Mouse (Mus musculus): ENCODE measurements around the gene Pkp3.
"Not testable (repeated sequence)": the region's sequence is repeated elsewhere in the genome, so short reads cannot be mapped to it uniquely, and the experiment has no call there.

Gene Pkp3

DNA sequence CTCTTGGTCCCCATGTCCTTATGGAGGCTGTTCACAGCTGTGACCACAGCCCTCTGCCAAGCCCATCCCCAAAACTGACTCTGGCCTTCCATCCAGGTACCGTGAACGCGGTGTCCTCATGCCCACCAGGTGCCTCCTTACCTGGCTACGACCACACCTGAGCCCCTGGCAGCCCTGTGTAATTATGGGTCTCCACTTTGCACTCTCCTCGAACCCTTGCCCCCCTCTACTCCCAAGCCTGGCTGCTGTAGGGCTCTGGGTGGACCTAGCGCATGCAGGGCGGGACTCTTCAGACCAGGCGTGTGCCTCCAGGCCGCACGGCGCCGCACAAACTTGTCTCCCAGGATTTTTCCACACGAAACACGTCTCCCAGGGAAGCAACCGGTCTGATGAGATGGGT, at the start of gene Pkp3:
TSS of gene Pkp3 (plus strand) at position 378 of the 400 bp plus-strand sequence.
- DNase-seq (ENCODE audit: low spot score) = no peak

DNA sequence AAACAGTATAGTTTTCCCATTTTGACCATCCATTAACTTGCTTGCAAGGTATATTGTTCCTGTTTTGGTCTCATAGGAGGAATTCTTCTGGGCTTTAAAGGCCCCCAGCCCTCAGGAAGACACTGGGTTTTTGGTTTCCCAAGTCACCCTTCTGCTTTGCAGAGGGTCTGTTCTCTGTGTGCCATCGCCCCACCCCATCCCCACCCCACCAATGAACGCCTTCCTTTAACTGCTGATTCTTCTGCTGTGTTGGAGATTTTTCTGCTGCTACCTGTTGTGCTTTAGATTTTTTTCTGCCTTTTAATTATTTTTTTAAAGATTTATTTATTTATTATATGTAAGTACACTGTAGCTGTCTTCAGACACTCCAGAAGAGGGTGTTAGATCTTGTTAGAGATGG, 49.2 kb upstream of the Pkp3 start, which contains the start of gene Gm17387:
TSS of gene Gm17387 (plus strand) at position 301 of the 400 bp plus-strand sequence.
- no peak for DNase-seq (ENCODE audit: low spot score)

GRCm38 (mm10) chr7:141030390-141030789, 47.6 kb upstream of the Pkp3 start:
- DNase-seq (ENCODE audit: low spot score) = no peak

GRCm38 (mm10) chr7:141032458-141033167, 45.4 kb upstream of the Pkp3 start:
- DNase-seq (ENCODE audit: low spot score) = no peak

DNA sequence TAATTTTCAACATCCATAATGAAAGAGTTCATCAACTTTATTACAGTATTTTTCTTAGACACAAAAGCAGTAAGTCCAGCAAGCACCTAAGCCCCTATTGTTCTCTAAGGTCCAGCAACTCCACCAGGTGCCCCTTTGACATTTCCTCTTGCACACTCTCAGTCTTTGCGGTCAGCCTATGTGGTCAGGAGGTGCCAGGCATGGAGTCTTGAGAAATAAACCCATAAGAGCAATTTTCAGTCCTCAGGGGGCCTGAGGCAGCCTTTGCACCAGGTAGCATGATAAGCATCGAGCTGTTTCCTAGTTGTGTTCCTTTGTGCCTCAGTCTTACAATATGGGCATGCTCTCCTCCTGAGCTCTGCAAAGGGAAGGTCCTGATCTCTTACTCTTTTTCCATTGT, 41.4 kb upstream of the Pkp3 start:
- DNase-seq (ENCODE audit: low spot score) = not testable (repeated sequence)

DNA sequence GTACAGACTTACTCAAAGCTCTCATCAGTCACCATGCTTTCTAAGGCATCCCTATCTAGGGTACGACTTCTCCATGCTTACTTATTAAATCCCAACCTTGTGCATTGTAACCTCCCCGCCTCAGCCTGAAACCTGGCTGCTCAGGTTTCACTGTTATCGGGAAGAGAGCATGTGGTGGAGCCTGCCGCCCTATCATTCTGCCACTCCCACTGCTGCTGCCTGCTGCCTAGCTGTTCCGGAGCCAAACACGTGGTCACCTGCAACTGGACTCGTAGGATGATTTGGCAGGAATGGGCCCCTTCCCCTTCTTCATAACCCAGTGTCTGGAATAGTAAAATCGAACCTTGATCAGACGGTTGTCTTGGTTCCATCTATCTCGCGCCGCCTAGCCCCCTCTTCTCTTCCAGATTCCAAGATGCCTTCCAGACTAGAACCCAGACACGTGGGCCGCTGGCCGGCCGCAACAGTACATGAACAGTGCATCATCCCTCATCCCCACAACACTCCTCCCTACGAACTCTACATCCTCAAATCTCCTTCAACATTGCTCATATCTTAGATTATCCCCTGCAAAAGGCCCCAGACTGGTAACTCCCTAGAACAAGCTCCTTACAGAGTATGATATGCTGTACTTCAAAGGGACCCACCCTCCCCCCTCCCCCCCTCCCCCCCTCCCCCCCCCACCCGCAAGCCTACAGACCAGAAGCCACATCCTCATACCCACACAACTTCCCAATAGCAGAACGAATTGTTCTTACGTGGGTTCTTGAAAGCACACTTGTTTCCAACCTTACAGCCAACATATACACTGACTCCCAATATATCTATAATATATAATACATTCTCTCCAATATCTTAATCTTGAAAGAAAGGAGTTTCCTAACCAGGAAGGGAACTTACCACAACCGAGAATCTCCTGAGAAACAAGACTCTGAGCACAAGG, 39.7 kb upstream of the Pkp3 start:
- no peak for DNase-seq (ENCODE audit: low spot score)

GRCm38 (mm10) chr7:141039386-141040107, 38.5 kb upstream of the Pkp3 start:
- no peak for DNase-seq (ENCODE audit: low spot score)

- no peak for DNase-seq (ENCODE audit: low spot score)
Observed at GRCm38 (mm10) chr7:141040867-141041606, 37.0 kb upstream of the Pkp3 start.

GRCm38 (mm10) chr7:141041661-141042060, 36.4 kb upstream of the Pkp3 start:
- DNase-seq (ENCODE audit: low spot score) = peak; percentile 76

GRCm38 (mm10) chr7:141042539-141042938, 35.5 kb upstream of the Pkp3 start:
- DNase-seq (ENCODE audit: low spot score) = no peak

GRCm38 (mm10) chr7:141046931-141047580, 31.0 kb upstream of the Pkp3 start:
- no peak for DNase-seq (ENCODE audit: low spot score)

DNA sequence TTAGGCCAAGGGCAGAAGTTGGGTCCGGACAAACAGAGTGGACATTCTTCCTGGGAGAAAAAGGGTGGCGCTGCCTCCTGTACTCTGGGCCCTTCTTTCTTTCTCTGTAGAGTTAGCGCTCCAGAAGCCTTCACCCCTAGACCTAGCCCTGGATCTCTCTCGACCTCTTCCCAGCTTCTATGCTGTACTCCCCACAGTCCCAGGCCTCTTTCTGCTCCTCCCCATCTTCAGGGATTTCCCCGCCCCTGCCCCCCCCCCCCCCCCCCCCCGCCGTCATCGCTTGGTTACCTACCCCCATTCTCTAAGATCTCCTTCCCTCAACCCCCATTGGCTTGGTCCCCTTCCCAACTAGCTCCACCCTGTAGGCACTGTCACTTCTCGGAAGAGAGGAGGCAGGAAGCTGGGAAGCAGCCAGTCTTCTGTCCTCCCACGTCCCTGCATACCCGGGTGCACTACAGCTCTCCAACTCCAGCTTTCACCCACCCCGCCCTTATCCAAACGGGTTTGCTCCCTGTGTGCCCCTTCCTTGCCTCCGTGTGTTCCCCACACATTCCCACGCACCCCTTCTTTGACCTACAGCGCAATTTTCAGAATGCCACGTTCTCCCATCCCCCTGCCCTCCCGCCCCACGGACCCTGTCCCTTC, 30.3 kb upstream of the Pkp3 start:
- DNase-seq (ENCODE audit: low spot score) = peak; percentile 75

DNA sequence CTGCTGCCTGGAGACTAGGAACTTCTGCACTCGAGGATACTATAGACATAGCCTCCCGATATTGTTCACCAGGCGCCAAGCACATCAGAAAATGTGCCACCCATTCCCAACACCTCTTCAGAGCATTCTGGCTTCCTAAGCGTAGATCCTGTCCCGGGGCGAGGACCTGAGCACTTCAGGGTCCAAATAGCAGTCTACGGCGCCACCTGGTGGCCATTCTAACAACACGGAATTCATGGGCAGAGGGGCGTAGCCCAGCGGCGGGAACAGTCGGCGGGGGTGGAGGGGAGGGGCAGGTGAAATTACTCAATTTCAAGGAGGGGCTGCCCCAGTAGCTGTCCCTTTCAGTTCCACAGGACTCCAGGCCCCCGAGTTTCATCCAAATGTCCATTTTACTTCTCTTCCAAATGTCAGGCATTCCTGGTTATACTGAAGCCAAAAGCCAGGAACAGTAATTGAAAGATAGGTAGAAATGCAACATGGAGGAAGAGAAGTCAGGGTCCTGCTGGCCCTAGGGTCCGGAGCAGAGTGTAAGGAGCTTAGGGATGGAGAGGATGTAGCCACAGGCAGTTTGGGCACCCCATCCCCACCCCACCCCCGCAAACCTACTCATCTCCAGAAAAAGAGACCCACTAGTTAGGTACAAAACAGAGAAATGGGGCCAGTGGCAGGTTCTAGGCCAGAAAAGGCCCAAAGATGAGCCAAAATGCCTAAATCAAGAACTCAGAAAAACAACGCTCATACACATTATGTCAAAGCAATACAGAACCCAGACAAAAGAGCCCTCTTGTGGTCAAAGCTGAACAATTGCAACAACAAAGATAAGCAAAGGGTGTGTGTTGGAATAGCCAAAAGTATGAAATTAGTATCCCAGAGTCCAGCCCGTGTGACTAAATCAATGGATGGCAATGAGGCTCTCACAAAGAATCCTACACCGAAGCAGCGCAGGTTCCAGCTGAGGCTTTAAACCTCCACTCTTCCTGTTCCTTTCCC, 29.5 kb upstream of the Pkp3 start:
- DNase-seq (ENCODE audit: low spot score) = peak; percentile 95

GRCm38 (mm10) chr7:141049326-141049725, 28.7 kb upstream of the Pkp3 start:
- DNase-seq (ENCODE audit: low spot score) = no peak

GRCm38 (mm10) chr7:141051060-141051685, 26.8 kb upstream of the Pkp3 start:
- no peak for DNase-seq (ENCODE audit: low spot score)

- no peak for DNase-seq (ENCODE audit: low spot score)
Observed at GRCm38 (mm10) chr7:141052016-141052415, 26.0 kb upstream of the Pkp3 start.

DNA sequence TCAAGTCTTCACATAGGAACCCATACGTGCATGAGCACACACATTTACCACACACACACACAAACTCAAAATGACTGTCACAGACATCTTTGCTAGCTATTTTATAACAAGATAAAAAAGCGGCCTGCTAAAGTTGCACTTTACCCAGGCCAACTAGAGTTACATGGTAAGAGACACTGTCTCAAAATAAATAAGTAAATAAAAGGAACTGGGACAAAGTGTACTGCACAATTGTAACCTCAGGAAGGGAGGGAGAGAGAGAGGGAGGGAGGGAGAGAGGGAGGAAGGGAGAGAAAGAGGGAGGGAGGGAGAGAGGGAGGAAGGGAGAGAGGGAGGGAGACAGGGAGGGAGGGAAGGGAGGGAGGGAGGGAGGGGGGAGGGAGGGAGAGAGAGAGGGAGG, 25.6 kb upstream of the Pkp3 start:
- DNase-seq (ENCODE audit: low spot score) = no peak

DNA sequence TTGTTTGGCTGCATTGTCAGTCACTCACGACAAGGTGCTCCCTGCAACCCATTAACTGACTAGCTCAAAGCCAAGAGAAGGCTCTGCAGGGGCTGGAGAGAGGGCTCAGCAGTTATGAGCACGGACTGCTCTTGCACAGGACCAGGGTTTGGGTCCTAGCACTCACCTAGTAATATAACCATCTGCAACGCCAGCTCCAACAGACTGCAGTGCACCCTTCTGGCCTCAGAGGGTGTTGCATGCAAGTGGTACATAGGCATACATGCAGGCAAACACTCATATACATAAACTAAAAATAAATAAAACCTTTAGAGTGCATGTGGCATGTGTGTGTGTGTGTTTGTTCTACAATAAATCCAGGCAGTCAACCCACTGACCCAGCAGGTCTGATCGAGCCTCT, 22.2 kb upstream of the Pkp3 start:
- DNase-seq (ENCODE audit: low spot score) = no peak

GRCm38 (mm10) chr7:141056976-141057375, 21.0 kb upstream of the Pkp3 start:
- no peak for DNase-seq (ENCODE audit: low spot score)

Measured in testis, postnatal 10 days (tissue).